Mouse (Mus musculus): ENCODE data around the gene Elobl. TPM values are rescaled to one million over a fixed set of nuclear protein-coding genes. Genes with fewer than 3 reads are reported as not detected.

The Elobl gene
- polyA plus RNA-seq, 1 experiment from 2014 or later: not detected

DNA sequence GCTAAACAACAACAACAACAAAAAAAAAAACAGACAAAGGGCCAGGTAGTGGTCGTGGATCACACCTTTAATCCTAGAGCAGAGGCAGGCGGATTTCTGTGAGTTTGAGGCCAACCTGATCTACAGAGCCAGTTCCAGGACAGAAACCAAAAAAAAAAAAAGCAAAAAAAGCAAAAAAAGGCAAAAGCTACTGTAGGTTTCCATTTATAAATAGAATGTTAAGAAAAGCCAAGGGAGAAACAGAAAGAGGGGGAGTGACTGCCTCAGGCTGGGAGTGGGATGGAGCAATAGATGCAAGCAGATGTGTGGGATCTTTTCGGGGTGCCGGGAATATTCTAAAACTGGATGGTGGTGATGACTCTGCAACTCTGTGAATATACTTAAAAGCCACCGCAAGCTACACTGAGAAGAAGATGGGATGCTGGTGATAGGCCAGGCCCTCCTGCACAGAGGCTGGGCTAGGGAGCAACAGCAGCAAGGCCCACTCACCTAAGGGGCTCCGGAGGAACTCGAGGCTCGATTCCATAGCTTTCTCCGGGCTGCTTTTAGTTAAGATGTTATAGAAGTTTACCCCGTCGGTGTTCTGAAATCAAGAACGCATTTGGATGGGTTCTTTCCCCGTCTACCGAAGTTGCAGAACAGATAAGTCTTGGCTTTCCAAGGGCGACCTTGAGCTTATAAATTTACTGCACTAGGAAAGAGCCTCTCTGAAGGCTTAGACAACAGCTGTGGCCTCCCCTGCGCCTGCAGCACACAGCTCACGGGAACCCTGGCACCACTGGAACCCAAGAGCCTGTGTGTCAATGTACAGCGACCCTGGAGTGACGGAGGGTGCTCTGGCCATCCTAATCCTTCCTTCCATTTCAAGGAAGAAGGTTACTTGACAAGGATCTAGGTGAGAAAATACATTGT is 32.4 kb downstream of the Elobl start:
- Histone ChIP-seq H3K4me2 (ENCODE audit: low read depth, low read length) (no peak overlapping the region), H3K4me1 (ENCODE audit: control insufficient read depth, insufficient read depth, low read length) (no peaks in the 10 kb centered on the region), H3K9ac (ENCODE audit: low read depth, low read length) (no peak overlapping the region), H3K36me3 (ENCODE audit: control insufficient read depth, insufficient read depth, low read length) (peaks cover 4% of the 10 kb centered on the region), H3K4me3 (ENCODE audit: low read length) (no peak overlapping the region), H3K9me3 (ENCODE audit: control insufficient read depth, low read length) (no peaks in the 10 kb centered on the region), H3K27me3 (replicated peaks; ENCODE audit: control insufficient read depth, insufficient read depth, low read length) (no peaks in the 10 kb centered on the region), H3K27ac (ENCODE audit: low read length) (no peak overlapping the region)
- ATAC-seq: no peak
- 93% methylated on average over 19 of the region's 19 CpGs for WGBS

DNA sequence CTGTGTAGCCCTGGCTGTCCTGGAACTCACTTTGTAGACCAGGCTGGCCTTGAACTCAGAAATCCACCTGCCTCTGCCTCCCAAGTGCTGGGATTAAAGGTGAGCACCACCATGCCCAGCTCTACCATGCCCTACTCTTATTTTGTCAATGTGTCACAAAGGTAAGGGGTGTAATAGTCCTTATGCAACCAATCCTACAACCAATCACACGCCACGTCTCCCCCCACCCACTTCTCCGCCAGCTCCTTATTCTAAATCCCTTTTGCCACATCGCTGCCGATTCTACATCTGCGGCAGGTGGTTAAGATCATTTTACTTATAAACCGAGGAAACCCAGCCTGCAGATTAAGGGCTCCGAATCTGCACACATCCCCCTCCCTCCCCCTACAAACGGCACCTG is 33.7 kb downstream of the Elobl start:
- ATAC-seq: no peak
- Histone ChIP-seq H3K9ac (ENCODE audit: low read depth, low read length) (no peak overlapping the region), H3K9me3 (ENCODE audit: control insufficient read depth, low read length) (no peaks in the 10 kb centered on the region), H3K4me3 (ENCODE audit: low read length) (no peak overlapping the region), H3K4me2 (ENCODE audit: low read depth, low read length) (no peak overlapping the region), H3K4me1 (ENCODE audit: control insufficient read depth, insufficient read depth, low read length) (no peaks in the 10 kb centered on the region), H3K27ac (ENCODE audit: low read length) (no peak overlapping the region), H3K36me3 (ENCODE audit: control insufficient read depth, insufficient read depth, low read length) (peaks cover 4% of the 10 kb centered on the region), H3K27me3 (replicated peaks; ENCODE audit: control insufficient read depth, insufficient read depth, low read length) (no peaks in the 10 kb centered on the region)
- 93% methylated on average over 9 of the region's 9 CpGs for WGBS

DNA sequence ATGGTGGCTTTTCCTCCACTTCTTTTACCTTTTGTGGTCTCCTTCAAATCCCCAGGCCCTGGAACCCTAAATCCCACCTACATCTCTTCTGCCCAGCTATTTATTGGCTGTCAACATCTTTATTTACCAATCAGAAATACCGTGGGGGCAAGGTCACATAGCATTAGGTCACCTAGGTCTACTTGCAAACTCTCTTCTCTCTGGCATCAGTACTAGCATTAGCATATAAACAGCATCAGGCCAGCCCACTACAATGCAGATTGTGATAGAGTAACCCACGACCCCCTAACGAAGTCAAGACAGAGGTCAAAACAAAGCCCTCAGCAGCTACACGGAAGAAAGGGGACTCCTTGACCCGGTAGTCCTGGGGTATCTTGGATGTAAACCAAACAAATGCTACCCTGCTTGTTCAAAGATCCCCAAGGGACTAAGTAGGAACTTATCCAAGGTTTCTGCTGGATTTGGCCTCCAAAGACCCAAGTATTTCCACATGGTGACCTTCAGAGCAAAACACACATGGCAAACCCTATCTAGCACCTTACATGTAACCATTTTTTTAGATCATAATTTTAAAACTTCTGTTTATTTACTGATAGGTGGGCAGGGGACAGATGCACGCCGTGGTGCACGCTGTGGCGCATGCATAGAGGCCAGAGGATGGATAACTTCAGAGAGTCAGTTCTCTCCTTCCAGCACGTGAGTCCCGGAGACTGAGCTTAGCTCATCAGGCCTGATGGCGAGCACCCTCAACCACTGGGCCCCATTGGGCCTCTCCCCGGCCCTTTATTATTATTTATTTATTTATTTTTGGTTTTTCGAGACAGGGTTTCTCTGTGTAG is 34.8 kb downstream of the Elobl start:
- 80% methylated on average over 14 of the region's 14 CpGs for WGBS
- H3K9ac ChIP-seq (ENCODE audit: low read depth, low read length): no peak overlapping the region
- no peaks in the 10 kb centered on the region for H3K4me1 ChIP-seq (ENCODE audit: control insufficient read depth, insufficient read depth, low read length)
- H3K36me3 ChIP-seq (ENCODE audit: control insufficient read depth, insufficient read depth, low read length): no peaks in the 10 kb centered on the region; the same call in none of the 2 replicates
- H3K27ac ChIP-seq (ENCODE audit: low read length): no peak overlapping the region
- no peak overlapping the region for H3K4me2 ChIP-seq (ENCODE audit: low read depth, low read length)
- no peak overlapping the region for H3K4me3 ChIP-seq (ENCODE audit: low read length)
- no peaks in the 10 kb centered on the region for H3K9me3 ChIP-seq (ENCODE audit: control insufficient read depth, low read length)
- ATAC-seq: no peak
- H3K27me3 ChIP-seq (replicated peaks; ENCODE audit: control insufficient read depth, insufficient read depth, low read length): no peaks in the 10 kb centered on the region

DNA sequence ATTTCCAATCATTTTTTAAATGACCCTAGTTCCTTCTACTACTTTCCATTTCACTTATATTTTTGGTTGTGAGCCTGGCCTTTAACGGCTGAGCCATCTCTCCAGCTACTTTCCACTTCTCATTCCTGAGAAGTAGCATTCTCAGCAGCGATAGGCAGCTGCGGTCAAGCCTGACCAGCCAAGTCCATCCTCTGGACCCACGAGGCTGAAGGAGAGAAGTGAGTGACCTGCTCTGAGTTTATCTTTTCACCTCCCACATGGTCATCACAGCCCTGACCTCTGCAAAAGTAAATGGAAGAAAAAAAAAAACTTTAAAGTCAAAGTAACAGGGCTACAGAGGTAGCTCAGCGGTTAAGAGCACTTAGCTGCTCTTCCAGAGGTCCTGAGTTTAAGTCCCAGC is 40.2 kb downstream of the Elobl start:
- Histone ChIP-seq H3K4me1 (ENCODE audit: control insufficient read depth, insufficient read depth, low read length) (no peaks in the 10 kb centered on the region), H3K27ac (ENCODE audit: low read length) (no peak overlapping the region), H3K4me2 (ENCODE audit: low read depth, low read length) (no peak overlapping the region), H3K9me3 (ENCODE audit: control insufficient read depth, low read length) (no peaks in the 10 kb centered on the region), H3K27me3 (replicated peaks; ENCODE audit: control insufficient read depth, insufficient read depth, low read length) (no peaks in the 10 kb centered on the region), H3K9ac (ENCODE audit: low read depth, low read length) (no peak overlapping the region), H3K4me3 (ENCODE audit: low read length) (no peak overlapping the region), H3K36me3 (ENCODE audit: control insufficient read depth, insufficient read depth, low read length) (peaks cover 9% of the 10 kb centered on the region)
- no peak for ATAC-seq
- WGBS: 88% methylated on average over 5 of the region's 5 CpGs

Other genes with a start within 250 kb of the Elobl start
- gene Msi2, start 248.4 kb downstream of the Elobl start, polyA plus RNA-seq (2015; fragmentation: Nextera tagmentation; extraction: Ambion mirVana): 8.7 and 10.0 TPM in 2 replicates
- gene Akap1, start 102.3 kb downstream of the Elobl start, polyA plus RNA-seq (2015; fragmentation: Nextera tagmentation; extraction: Ambion mirVana): 27.5 and 28.7 TPM in 2 replicates
- 168 and 189 TPM in 2 replicates for gene Scpep1, start 11.5 kb downstream of the Elobl start, polyA plus RNA-seq (2015; fragmentation: Nextera tagmentation; extraction: Ambion mirVana)
- 9.8 and 10.1 TPM in 2 replicates for gene Coil, start 3.3 kb upstream of the Elobl start, polyA plus RNA-seq (2015; fragmentation: Nextera tagmentation; extraction: Ambion mirVana)
- gene Trim25, start 32.4 kb upstream of the Elobl start, polyA plus RNA-seq (2015; fragmentation: Nextera tagmentation; extraction: Ambion mirVana): 27.5 and 27.6 TPM in 2 replicates
- gene Dgke, start 99.9 kb upstream of the Elobl start, polyA plus RNA-seq (2015; fragmentation: Nextera tagmentation; extraction: Ambion mirVana): 2.3 TPM in 2 replicates
- gene Gm525, start 106.9 kb upstream of the Elobl start, polyA plus RNA-seq (2015; fragmentation: Nextera tagmentation; extraction: Ambion mirVana): 1.5 TPM in 2 replicates